Mouse (Mus musculus) urinary bladder, postnatal 10 days (tissue): ENCODE measurements around the gene Zbtb11.
"Not testable (repeated sequence)": the region's sequence is repeated elsewhere in the genome, so short reads cannot be mapped to it uniquely, and the experiment has no call there.

Experiments used
- DNase-seq: peaks from one replicate; pipeline ENCODE4 v3.0.0; 2022; ENCODE audit warnings: low spot score

Zbtb11 gene

GRCm38 (mm10) chr16:56038090-56038489 lies 64.4 kb downstream of the Zbtb11 start:
- DNase-seq: no peak

GRCm38 (mm10) chr16:56048038-56048437 lies 74.4 kb downstream of the Zbtb11 start, which contains the start of gene Senp7:
TSS of gene Senp7 (plus strand) at chr16:56048338.
- not testable (repeated sequence) for DNase-seq

DNA sequence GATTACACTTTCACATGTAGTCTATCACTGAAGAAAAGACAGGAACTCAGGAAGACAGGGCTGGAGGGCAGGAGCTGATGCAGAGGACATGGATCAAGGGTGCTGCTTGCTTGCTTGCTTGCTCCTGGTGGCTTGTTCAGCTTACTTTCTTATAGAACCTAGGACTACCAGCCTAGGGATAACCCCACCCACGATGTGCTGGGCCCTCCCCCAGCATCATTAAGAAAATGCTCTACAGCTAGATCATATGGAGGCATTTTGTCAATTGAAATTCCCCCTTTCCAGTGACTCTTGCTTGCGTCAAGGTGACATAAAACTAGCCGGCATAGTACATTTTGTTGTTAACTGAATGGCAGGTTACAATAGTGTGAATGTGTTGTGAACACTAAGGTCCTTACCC lies 82.2 kb downstream of the Zbtb11 start:
- no peak for DNase-seq

DNA sequence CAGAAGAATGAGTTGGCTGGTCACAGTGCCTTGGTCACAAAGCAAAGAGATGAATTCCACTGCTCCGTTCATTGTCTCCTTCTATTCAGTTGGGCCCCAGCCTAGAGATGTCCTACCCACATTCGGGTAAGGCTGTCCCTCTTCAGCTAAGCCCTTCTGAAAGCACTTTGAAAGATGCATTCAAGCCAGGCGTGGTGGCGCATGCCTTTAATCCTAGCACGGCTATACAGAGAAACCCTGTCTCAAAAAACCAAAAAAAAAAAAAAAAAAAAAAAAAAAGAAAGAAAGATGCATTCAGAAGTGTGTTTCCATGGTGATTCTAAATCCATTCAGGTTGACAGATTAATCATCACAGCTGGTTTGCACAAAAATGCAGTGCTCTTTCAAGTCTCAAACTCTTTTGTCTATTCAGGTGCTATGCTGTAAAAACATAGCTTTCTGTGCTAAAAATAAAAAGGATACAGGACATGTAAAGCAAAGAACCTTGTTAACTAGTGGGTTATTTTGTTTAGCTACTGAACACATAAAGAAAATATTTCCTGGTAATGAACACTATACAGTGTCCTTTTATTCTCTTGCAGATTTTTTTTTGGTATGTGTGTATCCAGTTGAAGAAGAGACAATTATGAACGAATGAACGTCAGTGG lies 83.4 kb downstream of the Zbtb11 start:
- no peak for DNase-seq

DNA sequence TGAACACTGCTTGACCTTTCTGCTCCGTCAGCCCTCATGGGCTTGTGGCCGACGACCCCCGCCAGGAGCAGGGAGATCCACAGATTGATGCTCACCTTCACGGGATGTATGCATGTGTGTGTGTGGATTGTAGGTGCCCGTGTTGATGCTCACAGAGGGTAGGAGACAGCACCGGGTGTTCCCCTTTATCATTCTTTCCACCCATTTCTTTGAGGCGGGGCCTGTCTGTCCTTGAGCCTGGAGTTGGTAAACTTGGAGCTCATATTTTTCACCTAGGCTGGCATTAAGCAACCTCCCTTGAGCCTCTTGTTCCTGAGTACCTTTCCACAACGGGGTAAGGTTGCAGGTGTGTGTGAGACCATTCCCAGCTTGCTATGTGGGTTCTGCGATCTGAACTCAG lies 84.5 kb downstream of the Zbtb11 start:
- no peak for DNase-seq
